Mouse (Mus musculus) testis, adult 2 months (tissue): ENCODE results near the gene Scyl1.

ENCODE experiments used
- CTCF ChIP-seq: fragments of 200-500 bp; IDR thresholded peaks from 2 replicates; pipeline ENCODE4 v1.5.1; 2012; ENCODE audit warnings: low read depth, mild to moderate bottlenecking, inconsistent platforms, low read length, moderate library complexity; ENCODE audit not compliant: control insufficient read depth, insufficient read depth, insufficient replicate concordance
- POLR2A ChIP-seq: fragments of 200-500 bp; IDR thresholded peaks from 2 replicates; pipeline ENCODE4 v1.6.1; 2012; ENCODE audit warnings: low read depth, mild to moderate bottlenecking, inconsistent platforms, low read length, moderate library complexity; ENCODE audit not compliant: control insufficient read depth

- TF ChIP-seq CTCF (no peak), POLR2A (no peak)
Measured at GRCm38 (mm10) chr19:5782121-5782520, 10.9 kb upstream of the Scyl1 start.
